Mouse (Mus musculus) olfactory bulb, adult 2 months (tissue): ENCODE measurements around the gene Cspg5.

Source experiments
- CTCF ChIP-seq: fragments of 200-500 bp; IDR thresholded peaks from 2 replicates; pipeline ENCODE4 v1.5.1; 2012; ENCODE audit warnings: low read depth, mild to moderate bottlenecking, low read length, moderate library complexity; ENCODE audit not compliant: insufficient read depth
- POLR2A ChIP-seq: fragments of 200-500 bp; IDR thresholded peaks from 2 replicates; pipeline ENCODE4 v1.6.1; 2012; ENCODE audit warnings: mild to moderate bottlenecking, low read depth, low read length, moderate library complexity; ENCODE audit not compliant: insufficient read depth

- TF ChIP-seq CTCF (no peak), POLR2A (no peak)
Measured at GRCm38 (mm10) chr9:110306371-110306770, 62.8 kb downstream of the Cspg5 start.
